Mouse (Mus musculus): ENCODE measurements around the gene Extl2. TPM values are rescaled to one million over a fixed set of nuclear protein-coding genes. Genes with fewer than 3 reads are reported as not detected.

Extl2 gene
- 3.2 and 4.0 TPM in 2 replicates for polyA plus RNA-seq (2015; fragmentation: Nextera tagmentation; extraction: Ambion mirVana)

DNA sequence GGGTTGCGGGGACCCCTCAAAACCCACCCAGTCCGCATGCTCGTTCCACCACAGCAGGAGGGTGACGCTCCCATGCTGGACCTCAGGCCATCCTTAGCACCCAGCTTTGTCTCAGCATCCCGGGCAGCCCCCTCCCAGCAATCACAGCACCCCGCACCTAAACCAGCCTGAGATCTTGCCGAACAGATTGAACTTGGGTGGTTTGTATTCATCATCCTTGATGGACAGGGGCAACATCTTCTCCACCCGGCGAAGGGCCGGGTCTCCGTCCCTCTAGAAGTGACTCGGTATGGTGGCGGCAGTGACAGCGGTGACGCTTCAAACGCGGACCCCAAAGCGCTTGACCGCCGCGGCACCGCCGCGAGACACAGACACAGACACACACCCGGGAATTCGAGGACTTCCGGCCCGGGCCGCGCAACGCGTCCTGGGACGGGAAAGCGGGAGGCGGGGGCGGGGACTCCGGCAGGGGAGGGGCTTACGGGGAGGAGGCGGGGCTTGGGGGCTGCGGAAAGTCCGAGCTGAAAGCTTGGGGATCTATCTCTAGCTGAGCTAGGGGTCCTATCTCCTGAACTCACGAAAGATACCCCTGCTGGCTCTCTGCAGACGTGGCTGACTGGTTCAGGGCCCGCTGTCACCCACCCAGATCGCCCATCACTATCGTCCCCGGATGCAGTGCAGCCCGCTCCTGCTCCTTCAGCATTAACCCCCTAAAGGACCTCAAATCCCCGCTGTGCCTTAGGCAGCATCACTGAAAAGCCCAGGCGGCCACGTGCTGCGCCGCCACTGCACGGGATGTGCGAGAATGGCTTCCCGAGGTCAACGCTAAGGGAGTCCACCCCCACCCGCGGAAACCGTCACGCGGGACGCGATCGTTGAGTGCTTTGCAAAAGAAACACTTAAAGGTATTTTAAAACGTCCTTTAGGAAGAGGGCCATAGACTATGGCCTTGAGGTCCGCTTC, at the start of gene Extl2, which contains the start of gene Slc30a7:
Gene Extl2 (plus strand): TSS at position 485 of the 963 bp plus-strand sequence.
Gene Slc30a7 (minus strand): TSS at position 429 of the 963 bp plus-strand sequence.
- peaks cover 2% of the 10 kb centered on the region; the same call in 1 of the 2 replicates for H3K36me3 ChIP-seq (ENCODE audit: control insufficient read depth, insufficient read depth)
- peak within 1 kb of the TSS; percentile 99 for H3K4me2 ChIP-seq (ENCODE audit: low read depth, low read length)
- under 1% methylated on average over 67 of the region's 67 CpGs for WGBS (ENCODE audit: insufficient replicate concordance)
- H3K4me1 ChIP-seq (ENCODE audit: control insufficient read depth, low read depth, low read length) = peaks cover 14% of the 10 kb centered on the region
- ATAC-seq (ENCODE audit: low read depth) = peak; percentile 91
- peak within 1 kb of the TSS; percentile 78 for H3K27ac ChIP-seq (ENCODE audit: low read length)
- H3K27me3 ChIP-seq (ENCODE audit: control insufficient read depth, insufficient read depth, low read depth, low read length) = no peaks in the 10 kb centered on the region
- H3K9me3 ChIP-seq (replicated peaks; ENCODE audit: control insufficient read depth, low read length) = no peaks in the 10 kb centered on the region
- H3K4me3 ChIP-seq (ENCODE audit: low read depth, low read length) = peak within 1 kb of the TSS; percentile 84
- H3K9ac ChIP-seq (ENCODE audit: low read depth, low read length) = peak within 1 kb of the TSS; percentile 79

DNA sequence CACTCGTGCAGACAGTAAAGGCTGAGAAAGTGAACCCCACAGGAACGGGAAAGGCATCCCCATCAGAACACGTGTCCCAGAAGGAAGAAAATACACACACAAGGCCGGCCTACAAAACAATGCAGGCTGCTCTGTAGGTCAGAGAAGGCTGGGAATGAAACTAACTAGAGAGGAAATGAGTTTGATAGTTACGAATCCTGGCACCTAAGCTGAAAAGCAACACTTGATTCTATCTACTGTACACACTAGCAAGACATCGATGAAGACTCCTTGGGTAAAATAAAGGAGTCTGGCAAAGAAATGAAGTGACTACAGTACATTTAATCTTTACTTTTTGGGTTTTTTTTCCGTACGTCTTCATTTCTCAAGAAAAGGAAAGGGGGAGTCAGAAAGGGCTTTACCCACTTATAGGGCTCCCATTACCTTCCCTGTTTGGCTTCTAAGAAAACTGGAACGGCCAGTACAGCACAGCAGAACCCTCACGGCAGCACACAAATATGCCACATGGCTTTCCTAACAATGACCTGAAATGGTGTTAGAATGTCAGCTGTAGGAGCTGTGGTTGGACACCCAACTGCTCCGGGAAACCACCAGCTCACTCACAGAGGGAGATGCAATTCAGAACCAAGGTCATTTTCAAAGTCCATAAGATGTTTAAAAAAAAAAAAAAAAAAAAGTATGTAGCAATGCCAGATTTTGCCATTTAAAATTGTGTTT, 45.8 kb upstream of the Extl2 start:
- no peak overlapping the region for H3K9ac ChIP-seq (ENCODE audit: low read depth, low read length)
- no peaks in the 10 kb centered on the region for H3K27me3 ChIP-seq (ENCODE audit: control insufficient read depth, insufficient read depth, low read depth, low read length)
- no peak overlapping the region for H3K4me2 ChIP-seq (ENCODE audit: low read depth, low read length)
- 76% methylated on average over 11 of the region's 11 CpGs for WGBS (ENCODE audit: insufficient replicate concordance)
- ATAC-seq (ENCODE audit: low read depth) = no peak
- H3K27ac ChIP-seq (ENCODE audit: low read length) = no peak overlapping the region
- H3K9me3 ChIP-seq (replicated peaks; ENCODE audit: control insufficient read depth, low read length) = no peaks in the 10 kb centered on the region
- no peaks in the 10 kb centered on the region; the same call in 1 of the 2 replicates for H3K36me3 ChIP-seq (ENCODE audit: control insufficient read depth, insufficient read depth)
- H3K4me3 ChIP-seq (ENCODE audit: low read depth, low read length) = no peak overlapping the region
- no peaks in the 10 kb centered on the region for H3K4me1 ChIP-seq (ENCODE audit: control insufficient read depth, low read depth, low read length)

DNA sequence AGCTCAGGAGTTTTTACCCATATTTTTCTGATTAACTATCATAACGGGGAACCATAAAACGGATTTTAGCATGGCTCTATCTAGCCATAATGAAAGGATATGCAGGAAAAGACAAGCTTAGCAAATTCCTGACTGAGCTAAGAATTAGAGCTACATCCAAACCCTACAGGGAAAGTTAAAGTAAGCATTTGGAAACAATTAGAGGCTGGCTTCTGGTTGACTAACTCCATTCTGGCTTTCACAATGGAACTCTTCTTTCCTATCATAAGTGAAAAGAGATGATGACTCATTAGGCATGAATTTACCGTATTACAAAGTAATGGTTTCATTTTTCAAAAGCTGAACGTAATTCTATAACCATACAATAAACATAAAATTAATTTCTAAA, 45.2 kb upstream of the Extl2 start:
- no peak overlapping the region for H3K9ac ChIP-seq (ENCODE audit: low read depth, low read length)
- no peak overlapping the region for H3K4me2 ChIP-seq (ENCODE audit: low read depth, low read length)
- H3K9me3 ChIP-seq (replicated peaks; ENCODE audit: control insufficient read depth, low read length) = no peaks in the 10 kb centered on the region
- H3K4me1 ChIP-seq (ENCODE audit: control insufficient read depth, low read depth, low read length) = no peaks in the 10 kb centered on the region
- no peaks in the 10 kb centered on the region for H3K27me3 ChIP-seq (ENCODE audit: control insufficient read depth, insufficient read depth, low read depth, low read length)
- 79% methylated on average over 4 of the region's 4 CpGs for WGBS (ENCODE audit: insufficient replicate concordance)
- H3K27ac ChIP-seq (ENCODE audit: low read length) = no peak overlapping the region
- no peak for ATAC-seq (ENCODE audit: low read depth)
- no peaks in the 10 kb centered on the region; the same call in 1 of the 2 replicates for H3K36me3 ChIP-seq (ENCODE audit: control insufficient read depth, insufficient read depth)
- H3K4me3 ChIP-seq (ENCODE audit: low read depth, low read length) = no peak overlapping the region

DNA sequence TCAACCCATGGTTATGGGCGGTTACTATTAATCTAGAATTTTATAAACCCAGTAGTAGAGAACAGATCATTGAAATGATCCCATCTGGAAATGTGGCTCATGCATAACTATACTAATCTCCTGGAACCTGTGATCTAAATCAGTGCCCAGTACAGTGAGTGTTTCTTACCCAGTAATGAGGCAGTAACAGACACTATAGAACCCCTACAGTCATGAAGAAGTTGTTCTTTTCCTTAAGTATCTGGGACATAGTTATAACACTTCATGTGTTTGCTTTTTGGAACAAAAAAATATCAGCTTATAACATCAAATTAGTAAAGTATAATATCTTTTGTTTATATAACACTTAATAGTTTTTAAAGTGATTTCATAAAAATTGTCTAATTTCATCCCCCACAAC, 43.7 kb upstream of the Extl2 start:
- Histone ChIP-seq H3K9me3 (replicated peaks; ENCODE audit: control insufficient read depth, low read length) (no peaks in the 10 kb centered on the region), H3K4me2 (ENCODE audit: low read depth, low read length) (no peak overlapping the region), H3K4me3 (ENCODE audit: low read depth, low read length) (no peak overlapping the region), H3K27ac (ENCODE audit: low read length) (no peak overlapping the region), H3K27me3 (ENCODE audit: control insufficient read depth, insufficient read depth, low read depth, low read length) (no peaks in the 10 kb centered on the region), H3K4me1 (ENCODE audit: control insufficient read depth, low read depth, low read length) (no peaks in the 10 kb centered on the region), H3K9ac (ENCODE audit: low read depth, low read length) (no peak overlapping the region), H3K36me3 (ENCODE audit: control insufficient read depth, insufficient read depth) (no peaks in the 10 kb centered on the region; the same call in 1 of the 2 replicates)
- ATAC-seq (ENCODE audit: low read depth) = no peak
- whole genome bisulfite sequencing (ENCODE audit: insufficient replicate concordance) = 80% methylated on average over 1 of the region's 1 CpGs

DNA sequence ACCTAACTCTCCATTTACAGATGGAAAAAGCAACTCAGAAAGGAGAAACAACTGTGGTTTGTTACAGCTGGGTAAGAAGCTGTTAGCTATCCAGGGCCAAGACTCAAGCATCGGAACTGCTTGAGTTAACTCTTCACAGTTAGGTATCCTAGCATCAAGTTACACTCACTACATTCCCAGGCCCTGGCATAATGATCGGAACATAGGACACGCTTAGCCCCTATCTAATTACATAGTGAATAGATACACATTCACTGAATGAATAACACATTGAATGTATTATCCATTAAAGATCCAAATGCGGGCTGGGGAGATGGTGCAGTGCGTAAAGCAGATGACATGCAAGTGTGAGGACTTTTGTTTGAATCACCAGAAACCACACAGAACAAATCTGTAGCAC, 43.2 kb upstream of the Extl2 start:
- Histone ChIP-seq H3K9ac (ENCODE audit: low read depth, low read length) (no peak overlapping the region), H3K36me3 (ENCODE audit: control insufficient read depth, insufficient read depth) (no peaks in the 10 kb centered on the region; the same call in 1 of the 2 replicates), H3K4me2 (ENCODE audit: low read depth, low read length) (no peak overlapping the region), H3K4me1 (ENCODE audit: control insufficient read depth, low read depth, low read length) (no peaks in the 10 kb centered on the region), H3K4me3 (ENCODE audit: low read depth, low read length) (no peak overlapping the region), H3K27me3 (ENCODE audit: control insufficient read depth, insufficient read depth, low read depth, low read length) (no peaks in the 10 kb centered on the region), H3K9me3 (replicated peaks; ENCODE audit: control insufficient read depth, low read length) (no peaks in the 10 kb centered on the region), H3K27ac (ENCODE audit: low read length) (no peak overlapping the region)
- no peak for ATAC-seq (ENCODE audit: low read depth)
- 81% methylated on average over 5 of the region's 5 CpGs for WGBS (ENCODE audit: insufficient replicate concordance)

DNA sequence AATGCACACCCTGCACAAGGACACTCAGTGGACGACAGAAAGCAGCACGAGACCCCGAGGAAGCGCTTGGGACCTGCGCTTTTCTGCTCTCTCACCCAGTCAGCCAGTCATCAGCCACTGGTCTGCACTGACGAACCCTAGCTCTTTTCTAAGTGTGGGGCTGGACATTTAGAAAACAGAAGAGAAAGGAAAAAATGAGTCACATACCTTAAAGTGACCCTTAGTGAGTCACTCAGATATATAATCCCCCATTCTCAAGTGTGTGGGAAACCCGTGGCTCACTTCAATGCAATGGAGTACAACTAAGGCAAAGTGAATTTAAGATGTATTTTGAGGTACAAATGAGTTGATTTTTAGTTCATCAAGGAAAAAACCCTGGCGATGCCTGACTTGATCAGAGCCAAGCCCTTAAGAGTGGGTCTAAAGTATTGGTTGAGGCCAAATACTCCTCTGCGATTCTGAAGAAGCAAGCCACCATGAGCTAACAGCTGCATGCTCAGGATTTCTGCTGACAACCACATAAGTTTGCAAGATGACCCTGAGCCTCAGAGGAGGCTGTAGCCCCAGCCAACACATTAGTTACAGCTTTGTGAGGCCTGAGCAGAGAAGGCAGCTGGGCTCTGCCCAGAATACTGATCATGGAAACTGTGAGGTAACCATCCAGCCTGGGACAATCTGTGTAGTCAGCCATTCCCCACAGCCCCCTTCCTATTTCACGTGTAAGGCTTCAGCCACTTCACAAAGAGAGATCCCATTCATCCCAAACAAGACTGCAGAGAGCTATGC, 38.3 kb upstream of the Extl2 start:
- no peak overlapping the region for H3K4me2 ChIP-seq (ENCODE audit: low read depth, low read length)
- no peaks in the 10 kb centered on the region for H3K9me3 ChIP-seq (replicated peaks; ENCODE audit: control insufficient read depth, low read length)
- H3K4me1 ChIP-seq (ENCODE audit: control insufficient read depth, low read depth, low read length) = no peaks in the 10 kb centered on the region
- H3K4me3 ChIP-seq (ENCODE audit: low read depth, low read length) = no peak overlapping the region
- no peaks in the 10 kb centered on the region; the same call in 1 of the 2 replicates for H3K36me3 ChIP-seq (ENCODE audit: control insufficient read depth, insufficient read depth)
- 77% methylated on average over 10 of the region's 10 CpGs for WGBS (ENCODE audit: insufficient replicate concordance)
- H3K9ac ChIP-seq (ENCODE audit: low read depth, low read length) = no peak overlapping the region
- ATAC-seq (ENCODE audit: low read depth) = no peak
- no peak overlapping the region for H3K27ac ChIP-seq (ENCODE audit: low read length)
- H3K27me3 ChIP-seq (ENCODE audit: control insufficient read depth, insufficient read depth, low read depth, low read length) = no peaks in the 10 kb centered on the region

DNA sequence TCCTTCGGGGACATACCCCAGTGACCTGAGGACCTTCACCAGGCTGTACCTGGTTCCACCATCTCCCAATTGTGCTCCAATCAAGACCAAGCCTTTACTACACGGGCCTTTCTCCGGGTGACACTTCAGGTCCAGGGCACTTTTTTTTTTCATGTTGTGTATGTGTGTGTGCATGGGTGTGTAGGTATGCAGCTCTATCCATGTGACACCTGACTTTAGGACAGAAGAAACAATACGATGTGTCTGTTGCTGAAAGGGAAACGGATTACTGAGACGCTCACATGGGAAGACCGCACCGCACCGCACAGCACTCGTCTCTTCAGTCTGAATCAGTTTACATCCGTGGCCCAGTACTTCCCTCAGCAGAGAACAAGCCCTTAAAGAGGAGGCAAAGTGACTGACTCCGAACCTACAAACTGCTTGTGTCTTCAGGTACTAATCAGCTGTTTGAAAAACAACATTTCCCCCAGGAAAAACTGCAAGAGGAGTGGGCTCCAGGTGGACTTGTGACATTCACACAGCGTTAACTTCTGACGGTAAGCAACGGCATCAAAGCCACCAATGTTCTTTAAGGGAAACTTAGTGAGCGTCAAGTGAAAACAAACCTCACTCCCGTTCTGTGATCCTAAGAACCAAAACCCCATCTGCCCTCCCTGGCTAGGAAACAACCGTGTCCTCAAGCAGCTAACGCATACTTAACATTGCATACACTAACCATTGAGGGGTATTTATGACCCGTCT, 36.0 kb upstream of the Extl2 start:
- no peaks in the 10 kb centered on the region; the same call in 1 of the 2 replicates for H3K36me3 ChIP-seq (ENCODE audit: control insufficient read depth, insufficient read depth)
- H3K4me3 ChIP-seq (ENCODE audit: low read depth, low read length) = no peak overlapping the region
- H3K9me3 ChIP-seq (replicated peaks; ENCODE audit: control insufficient read depth, low read length) = no peaks in the 10 kb centered on the region
- H3K27ac ChIP-seq (ENCODE audit: low read length) = no peak overlapping the region
- no peak for ATAC-seq (ENCODE audit: low read depth)
- WGBS (ENCODE audit: insufficient replicate concordance) = 87% methylated on average over 20 of the region's 20 CpGs
- no peaks in the 10 kb centered on the region for H3K27me3 ChIP-seq (ENCODE audit: control insufficient read depth, insufficient read depth, low read depth, low read length)
- H3K4me2 ChIP-seq (ENCODE audit: low read depth, low read length) = no peak overlapping the region
- no peak overlapping the region for H3K9ac ChIP-seq (ENCODE audit: low read depth, low read length)
- H3K4me1 ChIP-seq (ENCODE audit: control insufficient read depth, low read depth, low read length) = no peaks in the 10 kb centered on the region
